Mouse (Mus musculus): ENCODE results near the gene Phc2.

- no peak for TF ChIP-seq EP300 (IDR thresholded peaks at IDR 0.05; ENCODE audit: insufficient read depth, low read depth, low read length)
- TF ChIP-seq CTCF (IDR thresholded peaks at IDR 0.05): no peak
- TF ChIP-seq POLR2A (IDR thresholded peaks at IDR 0.05; ENCODE audit: insufficient read depth, low read depth, low read length): no peak
Measured at GRCm38 (mm10) chr4:128737825-128738610, 83.5 kb downstream of the Phc2 start.
